Mouse (Mus musculus) heart, postnatal 10 days (tissue): Measurements from ENCODE around the gene Lpp. TPM values are rescaled to one million over a fixed set of nuclear protein-coding genes. Genes with fewer than 3 reads are reported as not detected.

ENCODE experiments used
- microRNA-seq, 2 experiments: library from miRNA; unstranded; fragments of <30 nt; microRNA quantifications; one replicate each; pipeline ENCODE4 v1.2.0; 2022
- total RNA-seq, 2 experiments: library from RNA; stranded (reverse); gene quantifications; 2 replicates each; pipeline ENCODE4 v1.2.3; 2021

Lpp gene
- total RNA-seq, 2 experiments from 2014 or later = 58.8 TPM

Small RNA genes within 50 kb of the gene (microRNA-seq; reads per million reads assigned to microRNA genes)
- gene Mir28a = 5,243 to 9,388 reads per million in 2 experiments
